ENCODE assay signal across 8 mouse cellular contexts in the genomic region with DNA sequence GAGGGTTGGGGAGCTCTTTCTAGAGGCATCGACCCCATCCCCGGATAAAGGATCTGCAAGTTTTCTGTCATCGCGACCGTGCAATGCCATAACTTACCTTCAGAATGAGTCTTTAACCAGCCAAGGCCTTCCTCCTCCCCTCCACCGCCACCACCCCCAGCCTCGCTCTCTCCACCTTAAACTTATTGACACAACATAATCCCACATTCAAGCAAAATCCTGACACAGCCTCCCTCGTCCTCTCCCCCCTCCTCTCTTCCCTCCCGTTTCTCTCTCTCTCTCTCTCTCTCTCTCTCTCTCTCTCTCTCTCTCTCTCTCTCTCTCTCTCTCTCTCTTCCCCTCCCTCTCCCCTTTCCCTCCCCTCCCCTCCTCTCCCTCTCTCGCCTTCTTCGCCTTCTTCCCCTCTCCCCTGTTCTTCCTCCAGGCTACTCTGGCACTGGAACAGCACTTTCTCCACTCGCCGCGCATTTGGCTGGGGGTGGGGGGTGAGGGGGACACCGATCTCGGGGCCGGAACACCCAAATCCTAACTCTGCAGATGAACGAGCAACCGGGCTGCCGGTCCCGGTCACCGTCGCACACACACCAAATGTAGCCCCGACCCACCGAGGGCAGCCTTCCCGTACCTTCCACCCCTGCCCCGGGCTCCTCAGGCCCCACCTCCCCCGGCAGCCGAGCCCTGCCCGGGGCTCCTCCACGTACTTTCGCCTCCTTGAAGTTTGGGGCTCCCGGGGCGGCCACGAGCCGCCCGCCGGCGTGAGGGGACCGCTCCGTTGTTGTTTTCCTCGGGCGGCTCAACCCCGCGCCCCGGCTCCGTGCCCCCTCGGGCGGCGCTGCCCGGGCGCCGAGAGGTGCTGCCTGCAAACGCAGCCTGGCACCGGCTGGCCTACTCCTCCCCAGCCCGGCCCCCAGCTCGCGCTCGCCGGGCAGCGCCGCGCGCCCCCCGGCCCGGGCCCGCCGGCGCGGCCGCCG. TPM values are rescaled to one million over a fixed set of nuclear protein-coding genes. Genes with fewer than 3 reads are reported as not detected.
DNase-seq lines count a peak whose midpoint lies in the region; ATAC-seq and TF ChIP-seq lines count a peak whose summit lies in the region.

No protein-coding gene starts in this region.

- TF ChIP-seq POLR2A in testis, adult 2 months (IDR thresholded peaks at IDR 0.05; ENCODE audit: control insufficient read depth, low read depth, low read length), result no peak

- H3K4me1 ChIP-seq in embryonic facial prominence, embryonic 15.5 days, result 0 out of 2 replicates have a peak, but pooled peaks cover 12% of the 10 kb centered on the region
- H3K4me1 ChIP-seq in heart, embryonic 13.5 days, result peaks cover 12% of the 10 kb centered on the region
- H3K4me1 ChIP-seq in kidney, postnatal 0 days (replicated peaks; ENCODE audit: insufficient read depth, low read length), result no peaks in the 10 kb centered on the region
- H3K4me1 ChIP-seq in liver, postnatal 0 days (ENCODE audit: insufficient read depth), result peaks cover 6% of the 10 kb centered on the region; the same call in 1 of the 2 replicates
- peaks cover 13% of the 10 kb centered on the region; the same call in 1 of the 2 replicates for H3K4me1 ChIP-seq in neural tube, embryonic 12.5 days
- peaks cover 15% of the 10 kb centered on the region for H3K4me1 ChIP-seq in testis, adult 2 months (ENCODE audit: control insufficient read depth, insufficient read depth, low read length)

- TF ChIP-seq EP300 in liver, postnatal 0 days (IDR thresholded peaks at IDR 0.05; ENCODE audit: low read depth), result no peak

- peak overlapping the region; percentile 80 for H3K9ac ChIP-seq in embryonic facial prominence, embryonic 15.5 days
- H3K9ac ChIP-seq in heart, embryonic 13.5 days, result peak overlapping the region; percentile 98
- H3K9ac ChIP-seq in kidney, postnatal 0 days (ENCODE audit: low read depth, low read length), result peak overlapping the region; percentile 94
- peak overlapping the region; percentile 91 for H3K9ac ChIP-seq in liver, postnatal 0 days (replicated peaks)
- H3K9ac ChIP-seq in neural tube, embryonic 12.5 days, result peak overlapping the region; percentile 91

- peak overlapping the region; percentile 94 for H3K4me3 ChIP-seq in embryonic facial prominence, embryonic 15.5 days (replicated peaks)
- peak overlapping the region; percentile 97 for H3K4me3 ChIP-seq in heart, embryonic 13.5 days
- peak overlapping the region; percentile 96 for H3K4me3 ChIP-seq in kidney, postnatal 0 days (replicated peaks; ENCODE audit: low read depth, low read length)
- peak overlapping the region; percentile 89 for H3K4me3 ChIP-seq in liver, postnatal 0 days (ENCODE audit: low read depth, low read length)
- peak overlapping the region; percentile 87 for H3K4me3 ChIP-seq in neural tube, embryonic 12.5 days
- peak overlapping the region; percentile 85 for H3K4me3 ChIP-seq in testis, adult 2 months (ENCODE audit: control insufficient read depth, low read depth, low read length)

- no peaks in the 10 kb centered on the region for H3K9me3 ChIP-seq in embryonic facial prominence, embryonic 15.5 days (replicated peaks)
- no peaks in the 10 kb centered on the region for H3K9me3 ChIP-seq in heart, embryonic 13.5 days
- no peaks in the 10 kb centered on the region for H3K9me3 ChIP-seq in kidney, postnatal 0 days (replicated peaks; ENCODE audit: low read length)
- no peaks in the 10 kb centered on the region for H3K9me3 ChIP-seq in liver, postnatal 0 days (ENCODE audit: low read length)
- no peaks in the 10 kb centered on the region for H3K9me3 ChIP-seq in neural tube, embryonic 12.5 days

- DNase-seq in adrenal gland, postnatal 4 days (ENCODE audit: low spot score in 2 of 2), result peak; percentile 29 to 32
- DNase-seq in kidney, postnatal 0 days (ENCODE audit: low spot score), result peak; percentile 55
- DNase-seq in liver, postnatal 0 days, result peak; percentile 64

- under 1% methylated on average over 71 of the region's 72 CpGs for WGBS in embryonic facial prominence, embryonic 15.5 days
- under 1% methylated on average over 55 of the region's 72 CpGs for WGBS in heart, embryonic 13.5 days
- WGBS in kidney, postnatal 0 days, result under 1% methylated on average over 70 of the region's 72 CpGs
- 3% methylated on average over 55 of the region's 72 CpGs for WGBS in liver, postnatal 0 days (ENCODE audit: insufficient replicate concordance)
- under 1% methylated on average over 67 of the region's 72 CpGs for WGBS in neural tube, embryonic 12.5 days

- no peaks in the 10 kb centered on the region for H3K27me3 ChIP-seq in embryonic facial prominence, embryonic 15.5 days
- H3K27me3 ChIP-seq in heart, embryonic 13.5 days (replicated peaks), result no peaks in the 10 kb centered on the region
- H3K27me3 ChIP-seq in kidney, postnatal 0 days (ENCODE audit: insufficient read depth, low read length), result no peaks in the 10 kb centered on the region
- H3K27me3 ChIP-seq in liver, postnatal 0 days (ENCODE audit: insufficient read depth, low read length), result no peaks in the 10 kb centered on the region
- no peaks in the 10 kb centered on the region for H3K27me3 ChIP-seq in neural tube, embryonic 12.5 days (replicated peaks)
- H3K27me3 ChIP-seq in testis, adult 2 months (ENCODE audit: control insufficient read depth, insufficient read depth, low read length), result no peaks in the 10 kb centered on the region; the same call in 1 of the 2 replicates

- no peak for TF ChIP-seq CTCF in kidney, postnatal 0 days (IDR thresholded peaks at IDR 0.05; ENCODE audit: low read depth)
- TF ChIP-seq CTCF in liver, postnatal 0 days (IDR thresholded peaks at IDR 0.05; ENCODE audit: low read depth), result no peak
- TF ChIP-seq CTCF in testis, adult 2 months (IDR thresholded peaks at IDR 0.05; ENCODE audit: control insufficient read depth, insufficient read depth, insufficient replicate concordance, low read depth, low read length), result no peak

- H3K4me2 ChIP-seq in embryonic facial prominence, embryonic 15.5 days (replicated peaks), result peak overlapping the region; percentile 94
- peak overlapping the region; percentile 95 for H3K4me2 ChIP-seq in heart, embryonic 13.5 days
- peak overlapping the region; percentile 99 for H3K4me2 ChIP-seq in kidney, postnatal 0 days (ENCODE audit: low read length)
- peak overlapping the region; percentile 100 for H3K4me2 ChIP-seq in liver, postnatal 0 days (ENCODE audit: low read depth, low read length)
- peak overlapping the region; percentile 100 for H3K4me2 ChIP-seq in neural tube, embryonic 12.5 days (replicated peaks)

- H3K36me3 ChIP-seq in embryonic facial prominence, embryonic 15.5 days, result peaks cover 1% of the 10 kb centered on the region; the same call in 1 of the 2 replicates
- H3K36me3 ChIP-seq in heart, embryonic 13.5 days, result peaks cover 4% of the 10 kb centered on the region; the same call in 1 of the 2 replicates
- no peaks in the 10 kb centered on the region for H3K36me3 ChIP-seq in kidney, postnatal 0 days (ENCODE audit: insufficient read depth, low read length)
- no peaks in the 10 kb centered on the region for H3K36me3 ChIP-seq in liver, postnatal 0 days (replicated peaks; ENCODE audit: insufficient read depth, low read length)
- H3K36me3 ChIP-seq in neural tube, embryonic 12.5 days, result no peaks in the 10 kb centered on the region
- H3K36me3 ChIP-seq in testis, adult 2 months (ENCODE audit: control insufficient read depth, insufficient read depth, low read length), result no peaks in the 10 kb centered on the region

- ATAC-seq in CD4-positive, CD25-positive, alpha-beta regulatory T cell, adult 4 months, result peak; percentile 13
- peak; percentile 67 for ATAC-seq in embryonic facial prominence, embryonic 15.5 days (ENCODE audit: insufficient number of reproducible peaks, low FRiP score, low TSS enrichment, low read depth)
- ATAC-seq in heart, embryonic 13.5 days (ENCODE audit: extremely low read depth, insufficient number of reproducible peaks, low FRiP score, low TSS enrichment), result peak; percentile 63; the same call in 1 of the 2 replicates
- ATAC-seq in kidney, postnatal 0 days (replicated peaks; ENCODE audit: low FRiP score, low read depth), result peak; percentile 71
- ATAC-seq in liver, postnatal 0 days, result peak; percentile 65
- peak; percentile 76 for ATAC-seq in neural tube, embryonic 12.5 days (ENCODE audit: low FRiP score, low read depth)

- peak overlapping the region; percentile 99 for H3K27ac ChIP-seq in embryonic facial prominence, embryonic 15.5 days (replicated peaks)
- peak overlapping the region; percentile 99 for H3K27ac ChIP-seq in heart, embryonic 13.5 days (replicated peaks)
- peak overlapping the region; percentile 99 for H3K27ac ChIP-seq in kidney, postnatal 0 days
- peak overlapping the region; percentile 91 for H3K27ac ChIP-seq in liver, postnatal 0 days (ENCODE audit: low read depth)
- H3K27ac ChIP-seq in neural tube, embryonic 12.5 days, result peak overlapping the region; percentile 93
- H3K27ac ChIP-seq in testis, adult 2 months (ENCODE audit: control insufficient read depth, insufficient read depth, low read depth, low read length), result peak overlapping the region; percentile 77

RNA-seq across cellular contexts. Expression of a gene that starts 0.9 kb away (rescaled TPM):
- polyA plus RNA-seq in CD4-positive, CD25-positive, alpha-beta regulatory T cell, adult 4 months (2017; shearing (Covaris generic)), result 10 to 100 TPM; 54.7 to 65.5 TPM
- total RNA-seq in adrenal gland, postnatal 4 days (2021), result 10 to 100 TPM; 46.5 to 49.4 TPM
- 43.7 and 49.9 TPM in 2 replicates for polyA plus RNA-seq in embryonic facial prominence, embryonic 15.5 days (2015; fragmentation: Nextera tagmentation; extraction: Ambion mirVana)
- polyA plus RNA-seq in heart, embryonic 13.5 days (2015; fragmentation: Nextera tagmentation; extraction: Ambion mirVana), result 32.0 and 35.8 TPM in 2 replicates
- 25.5 and 36.0 TPM in 2 replicates for polyA plus RNA-seq in kidney, postnatal 0 days (2015; fragmentation: Nextera tagmentation; extraction: Ambion mirVana)
- polyA plus RNA-seq in liver, postnatal 0 days (2015; fragmentation: Nextera tagmentation; extraction: Ambion mirVana), result 6.5 and 7.9 TPM in 2 replicates
- 24.8 and 29.2 TPM in 2 replicates for polyA plus RNA-seq in neural tube, embryonic 12.5 days (2016; fragmentation: Nextera tagmentation; extraction: Ambion mirVana)
- 52.7 and 55.5 TPM in 2 replicates for polyA plus RNA-seq in testis, adult 2 months (2012; rRNA removed)

Comparison
In these comparisons a context has a peak if more than half of its experiments do, and no peak if none do; other contexts are left out.
1. Peak in every context shown above with its lines: DNase-seq, ATAC-seq, H3K4me3 ChIP-seq and H3K27ac ChIP-seq.
2. ATAC-seq: peak in every context shown above with its lines; median percentile 76 in neural tube, embryonic 12.5 days; 71 in kidney, postnatal 0 days; 67 in embryonic facial prominence, embryonic 15.5 days; 65 in liver, postnatal 0 days; 63 in heart, embryonic 13.5 days; 13 in CD4-positive, CD25-positive, alpha-beta regulatory T cell, adult 4 months.